Mouse (Mus musculus): ENCODE results near the gene Kyat3. TPM values are rescaled to one million over a fixed set of nuclear protein-coding genes. Genes with fewer than 3 reads are reported as not detected.

The Kyat3 gene
- polyA plus RNA-seq, 1 experiment = 0.71 TPM

GRCm38 (mm10) chr3:142755132-142755867 lies 54.4 kb downstream of the Kyat3 start:
- TF ChIP-seq MYOG (IDR thresholded peaks at IDR 0.05; ENCODE audit: control insufficient read depth, extremely low read depth, insufficient read length) (no peak), CEBPB (IDR thresholded peaks at IDR 0.05; ENCODE audit: low read depth) (no peak), USF1 (IDR thresholded peaks at IDR 0.05; ENCODE audit: low read depth) (no peak)
- Histone ChIP-seq H3ac (ENCODE audit: control insufficient read depth, insufficient read length, low read depth) (no peak overlapping the region), H3K27me3 (ENCODE audit: control insufficient read depth, insufficient read depth, insufficient read length) (no peaks in the 10 kb centered on the region), H3K36me3 (ENCODE audit: control insufficient read depth, insufficient read depth) (no peaks in the 10 kb centered on the region), H3K4me3 (ENCODE audit: insufficient read depth, poor library complexity, severe bottlenecking) (no peak overlapping the region), H3K79me2 (ENCODE audit: control insufficient read depth, insufficient read depth) (no peaks in the 10 kb centered on the region), H3K79me3 (ENCODE audit: low read depth) (no peaks in the 10 kb centered on the region)

DNA sequence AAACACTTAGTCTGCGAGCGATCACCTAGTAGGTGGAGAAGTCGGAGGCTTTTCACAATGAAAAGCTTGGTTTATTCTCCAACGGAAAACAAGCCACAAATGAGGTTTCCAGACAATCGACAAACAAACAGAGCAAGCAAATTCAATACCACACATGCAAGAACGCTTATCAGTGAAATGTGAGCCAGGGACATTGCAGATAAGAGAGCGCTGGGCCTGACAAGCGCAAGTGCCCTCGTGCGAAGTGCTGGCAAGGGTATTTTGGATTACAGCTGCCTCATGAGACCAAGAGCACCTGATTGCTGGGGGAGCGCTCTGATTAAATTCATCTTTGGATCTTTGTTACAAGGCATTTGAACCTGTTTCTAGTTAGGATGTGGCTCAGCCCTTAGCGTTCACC lies 57.0 kb downstream of the Kyat3 start:
- H3K79me3 ChIP-seq (ENCODE audit: low read depth) = no peaks in the 10 kb centered on the region
- no peak overlapping the region for H3K4me3 ChIP-seq (ENCODE audit: insufficient read depth, poor library complexity, severe bottlenecking)
- H3K36me3 ChIP-seq (ENCODE audit: control insufficient read depth, insufficient read depth) = no peaks in the 10 kb centered on the region
- TF ChIP-seq CEBPB (IDR thresholded peaks at IDR 0.05; ENCODE audit: low read depth) (no peak), USF1 (IDR thresholded peaks at IDR 0.05; ENCODE audit: low read depth) (no peak), MAX (IDR thresholded peaks at IDR 0.05) (no peak), MYOG (IDR thresholded peaks at IDR 0.05; ENCODE audit: control insufficient read depth, extremely low read depth, insufficient read length) (no peak), MYOD1 (IDR thresholded peaks at IDR 0.05; ENCODE audit: control insufficient read depth, insufficient read length, low read depth) (no peak), CTCF (IDR thresholded peaks at IDR 0.05; ENCODE audit: control insufficient read depth, insufficient read depth, insufficient read length) (no peak), FOSL1 (IDR thresholded peaks at IDR 0.05; ENCODE audit: insufficient read depth, low read length, poor library complexity, severe bottlenecking) (no peak)
- no peaks in the 10 kb centered on the region for H3K27me3 ChIP-seq (ENCODE audit: control insufficient read depth, insufficient read depth, insufficient read length)
- no peaks in the 10 kb centered on the region for H3K79me2 ChIP-seq (ENCODE audit: control insufficient read depth, insufficient read depth)
- no peak overlapping the region for H3ac ChIP-seq (ENCODE audit: control insufficient read depth, insufficient read length, low read depth)

DNA sequence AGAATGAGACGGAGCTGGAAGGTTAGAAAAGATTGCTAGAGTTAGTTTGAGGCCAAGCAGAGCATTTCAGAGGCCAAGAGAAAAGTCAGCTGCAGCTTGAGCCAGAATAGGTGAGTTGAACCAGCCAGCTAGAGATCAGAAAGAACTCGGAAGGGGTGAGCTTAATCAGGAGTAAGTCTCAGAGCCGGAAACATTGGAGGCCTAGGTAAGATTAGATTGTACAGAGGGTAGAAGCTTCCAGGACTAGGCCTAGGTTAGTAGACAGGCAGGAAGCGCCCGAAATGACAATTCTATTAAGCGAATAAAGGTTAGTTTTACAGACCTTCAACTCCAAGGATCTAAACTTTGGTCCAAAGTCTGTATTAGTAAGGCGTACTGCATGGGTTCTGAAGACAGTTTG lies 57.7 kb downstream of the Kyat3 start:
- H3K36me3 ChIP-seq (ENCODE audit: control insufficient read depth, insufficient read depth) = no peaks in the 10 kb centered on the region
- H3K27me3 ChIP-seq (ENCODE audit: control insufficient read depth, insufficient read depth, insufficient read length) = no peaks in the 10 kb centered on the region
- TF ChIP-seq MYOG (IDR thresholded peaks at IDR 0.05; ENCODE audit: control insufficient read depth, extremely low read depth, insufficient read length) (no peak), MYOD1 (IDR thresholded peaks at IDR 0.05; ENCODE audit: control insufficient read depth, insufficient read length, low read depth) (no peak), FOSL1 (IDR thresholded peaks at IDR 0.05; ENCODE audit: insufficient read depth, low read length, poor library complexity, severe bottlenecking) (no peak), CTCF (IDR thresholded peaks at IDR 0.05; ENCODE audit: control insufficient read depth, insufficient read depth, insufficient read length) (no peak), CEBPB (IDR thresholded peaks at IDR 0.05; ENCODE audit: low read depth) (no peak), USF1 (IDR thresholded peaks at IDR 0.05; ENCODE audit: low read depth) (no peak), MAX (IDR thresholded peaks at IDR 0.05) (no peak)
- H3K79me2 ChIP-seq (ENCODE audit: control insufficient read depth, insufficient read depth) = no peaks in the 10 kb centered on the region
- H3K79me3 ChIP-seq (ENCODE audit: low read depth) = no peaks in the 10 kb centered on the region
- H3ac ChIP-seq (ENCODE audit: control insufficient read depth, insufficient read length, low read depth) = no peak overlapping the region
- H3K4me3 ChIP-seq (ENCODE audit: insufficient read depth, poor library complexity, severe bottlenecking) = no peak overlapping the region

GRCm38 (mm10) chr3:142760356-142760755 lies 59.5 kb downstream of the Kyat3 start:
- Histone ChIP-seq H3ac (ENCODE audit: control insufficient read depth, insufficient read length, low read depth) (no peak overlapping the region), H3K79me3 (ENCODE audit: low read depth) (peaks cover 2% of the 10 kb centered on the region), H3K4me3 (ENCODE audit: insufficient read depth, poor library complexity, severe bottlenecking) (no peak overlapping the region), H3K79me2 (ENCODE audit: control insufficient read depth, insufficient read depth) (peaks cover 3% of the 10 kb centered on the region), H3K36me3 (ENCODE audit: control insufficient read depth, insufficient read depth) (no peaks in the 10 kb centered on the region), H3K27me3 (ENCODE audit: control insufficient read depth, insufficient read depth, insufficient read length) (no peaks in the 10 kb centered on the region)
- TF ChIP-seq CTCF (IDR thresholded peaks at IDR 0.05; ENCODE audit: control insufficient read depth, insufficient read depth, insufficient read length) = no peak
- no peak for TF ChIP-seq MAX (IDR thresholded peaks at IDR 0.05)
- no peak for TF ChIP-seq MYOD1 (IDR thresholded peaks at IDR 0.05; ENCODE audit: control insufficient read depth, insufficient read length, low read depth)
- TF ChIP-seq FOSL1 (IDR thresholded peaks at IDR 0.05; ENCODE audit: insufficient read depth, low read length, poor library complexity, severe bottlenecking) = no peak
- TF ChIP-seq MYOG (IDR thresholded peaks at IDR 0.05; ENCODE audit: control insufficient read depth, extremely low read depth, insufficient read length) = no peak
- TF ChIP-seq USF1 (IDR thresholded peaks at IDR 0.05; ENCODE audit: low read depth) = no peak
- no peak for TF ChIP-seq CEBPB (IDR thresholded peaks at IDR 0.05; ENCODE audit: low read depth)

- H3K36me3 ChIP-seq (ENCODE audit: control insufficient read depth, insufficient read depth) = no peaks in the 10 kb centered on the region
- TF ChIP-seq CEBPB (IDR thresholded peaks at IDR 0.05; ENCODE audit: low read depth) = no peak
- peak; percentile 60 for TF ChIP-seq MAX (IDR thresholded peaks at IDR 0.05)
- TF ChIP-seq MYOD1 (IDR thresholded peaks at IDR 0.05; ENCODE audit: control insufficient read depth, insufficient read length, low read depth) = no peak
- TF ChIP-seq USF1 (IDR thresholded peaks at IDR 0.05; ENCODE audit: low read depth) = no peak
- TF ChIP-seq CTCF (IDR thresholded peaks at IDR 0.05; ENCODE audit: control insufficient read depth, insufficient read depth, insufficient read length) = no peak
- H3K79me3 ChIP-seq (ENCODE audit: low read depth) = peaks cover 47% of the 10 kb centered on the region
- H3K27me3 ChIP-seq (ENCODE audit: control insufficient read depth, insufficient read depth, insufficient read length) = no peaks in the 10 kb centered on the region
- H3K4me3 ChIP-seq (ENCODE audit: insufficient read depth, poor library complexity, severe bottlenecking) = peak within 1 kb of the TSS; percentile 82
- H3K79me2 ChIP-seq (ENCODE audit: control insufficient read depth, insufficient read depth) = peaks cover 52% of the 10 kb centered on the region
- peak within 1 kb of the TSS; percentile 95 for H3ac ChIP-seq (ENCODE audit: control insufficient read depth, insufficient read length, low read depth)
These were observed 64.3 kb downstream of the Kyat3 start, which contains the start of gene Gtf2b for GRCm38 (mm10) chr3:142764995-142765777. TSS of gene Gtf2b (plus strand) at chr3:142765045.
